Mouse (Mus musculus) layer of hippocampus, adult 2 months (tissue): Measurements from ENCODE around the gene Gm5767. TPM values are rescaled to one million over a fixed set of nuclear protein-coding genes. Genes with fewer than 3 reads are reported as not detected.
A peak's percentile ranks its signal among the peaks of the same experiment; 100 is the strongest.

Source experiments
- DNase-seq, 2 experiments: peaks; one replicate each; pipeline ENCODE4 v3.0.0; 2022; ENCODE audit warnings: low spot score in 2 of 2
- H3K27ac ChIP-seq: fragments of 200-600 bp; 2 replicates; pipeline ENCODE4 v1.8.1; 2022
- H3K4me3 ChIP-seq: fragments of 200-600 bp; 2 replicates; pipeline ENCODE4 v1.8.1; 2022; ENCODE audit warnings: mild to moderate bottlenecking
- CTCF ChIP-seq: fragments of 200-600 bp; conservative IDR thresholded peaks from 2 replicates; pipeline ENCODE4 v1.8.1; 2022; ENCODE audit warnings: antibody characterized with exemption, mild to moderate bottlenecking, moderate library complexity
- total RNA-seq, 2 experiments: library from RNA; stranded (reverse); gene quantifications; 2 replicates each; pipeline ENCODE4 v1.2.3; 2021

The Gm5767 gene
- total RNA-seq, 2 experiments from 2014 or later = not detected

DNA sequence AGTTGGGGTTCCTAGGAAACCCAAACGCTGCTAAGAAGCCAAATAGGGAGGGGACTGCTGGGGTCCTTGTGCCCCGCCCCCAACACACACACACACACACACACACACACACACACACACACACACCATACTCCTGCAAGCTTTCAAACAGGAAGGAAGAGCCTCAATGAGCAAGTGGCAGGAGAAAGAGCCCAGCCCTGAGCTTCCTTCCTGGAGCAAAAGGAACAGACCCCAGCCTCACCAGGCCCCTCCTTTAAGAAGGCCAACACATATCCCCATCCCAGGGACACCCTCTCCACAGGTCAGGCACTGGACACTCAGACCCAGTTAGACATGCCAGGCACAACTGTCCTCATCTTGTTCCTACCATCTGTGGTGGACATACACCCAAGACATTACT is 17.5 kb upstream of the Gm5767 start:
- TF ChIP-seq CTCF = no peak
- no peak overlapping the region for H3K4me3 ChIP-seq
- no peak for DNase-seq
- peak overlapping the region; percentile 33; the same call in 1 of the 2 replicates for H3K27ac ChIP-seq

DNA sequence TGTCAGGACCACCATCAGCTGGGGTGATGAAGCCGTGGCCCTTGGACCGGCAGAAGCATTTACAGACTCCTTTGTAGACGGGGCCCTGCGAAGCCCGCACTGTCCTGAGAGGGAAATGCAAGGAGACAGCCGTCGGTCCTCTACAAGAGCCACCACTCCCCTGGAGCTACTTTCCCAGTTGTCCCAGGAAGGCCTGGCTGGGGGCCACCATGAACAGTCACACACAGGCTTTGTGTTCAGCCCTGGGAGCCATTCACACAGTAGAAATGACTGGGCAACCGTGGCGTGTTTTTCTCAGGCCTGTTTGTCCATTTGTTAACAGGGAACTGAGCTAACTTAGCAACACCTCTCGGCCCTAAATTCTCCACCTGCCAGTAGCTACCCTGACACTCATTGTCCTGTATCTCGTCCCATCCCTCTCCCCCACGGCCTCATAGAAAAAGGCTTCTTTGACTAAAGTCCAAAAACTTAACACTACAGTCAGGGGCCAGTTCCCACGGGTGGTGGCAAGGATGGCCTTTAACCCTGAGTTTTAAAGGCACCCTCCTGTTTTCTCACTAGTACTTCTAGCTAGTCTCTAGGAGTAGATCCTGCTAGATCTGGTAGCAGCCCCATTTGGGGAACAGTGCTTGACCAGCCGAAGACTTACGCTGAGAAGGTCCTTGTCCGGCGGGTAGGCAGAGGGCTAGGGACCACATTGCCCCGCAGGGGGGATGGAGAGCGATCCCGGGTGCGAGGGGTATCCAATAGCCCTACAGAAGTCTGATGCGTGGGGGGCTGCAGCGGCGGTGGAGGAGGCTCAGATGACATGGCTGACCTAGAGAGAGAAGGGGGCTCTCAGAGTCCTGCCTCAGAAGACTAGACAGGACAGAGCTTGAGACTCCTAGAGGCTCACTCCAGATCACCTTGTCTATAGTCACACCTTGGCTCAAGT is 16.7 kb upstream of the Gm5767 start:
- Histone ChIP-seq H3K27ac (peak overlapping the region; percentile 33; the same call in 1 of the 2 replicates), H3K4me3 (no peak overlapping the region)
- no peak for TF ChIP-seq CTCF
- peak in 1 of 2 experiments; percentile 46 for DNase-seq

DNA sequence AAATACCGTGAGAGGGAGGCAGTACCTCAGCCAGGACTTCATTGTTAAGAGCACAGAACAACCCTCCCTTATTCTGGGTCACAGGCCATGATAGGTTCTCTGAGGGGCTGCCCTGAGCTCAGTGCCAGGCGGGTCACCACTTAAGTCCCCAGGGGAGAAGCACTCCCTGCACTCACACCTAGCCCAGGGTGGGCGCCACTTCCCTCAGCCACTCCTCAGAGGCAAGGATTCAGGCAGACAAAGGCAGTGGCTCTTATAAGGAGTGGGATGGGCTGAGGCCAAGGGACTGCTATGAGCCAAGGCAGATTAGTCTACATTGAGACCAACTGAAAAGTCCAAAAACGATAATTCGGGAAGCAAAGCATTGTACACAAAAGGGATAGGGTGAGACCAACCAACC is 15.2 kb upstream of the Gm5767 start:
- no peak for DNase-seq
- TF ChIP-seq CTCF = no peak
- Histone ChIP-seq H3K4me3 (no peak overlapping the region), H3K27ac (no peak overlapping the region)

GRCm38 (mm10) chr16:8666452-8666851 is 14.1 kb upstream of the Gm5767 start:
- DNase-seq = no peak
- Histone ChIP-seq H3K4me3 (no peak overlapping the region), H3K27ac (0 out of 2 replicates have a peak overlapping the region, but pooled peaks have one; percentile 18)
- TF ChIP-seq CTCF = no peak

DNA sequence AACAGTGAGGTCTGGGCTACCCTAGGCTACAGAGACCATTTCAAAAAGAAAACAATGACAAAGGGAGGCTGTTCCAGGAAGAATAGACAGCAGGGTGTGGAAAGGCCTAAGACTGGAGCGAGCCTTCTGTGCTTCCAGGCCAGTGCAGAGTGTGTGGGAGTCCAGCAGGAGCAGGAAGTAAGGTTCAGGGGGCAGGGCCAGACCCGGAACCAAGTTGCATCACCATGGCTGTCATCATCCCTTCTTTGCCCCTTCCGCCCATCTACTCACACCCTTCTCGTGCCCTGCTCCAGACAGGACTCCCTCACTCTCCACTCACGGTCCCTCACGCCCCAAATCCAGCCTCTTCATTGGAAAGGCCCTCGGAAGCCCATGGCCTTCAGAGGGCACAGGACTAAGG is 13.3 kb upstream of the Gm5767 start:
- no peak overlapping the region for H3K4me3 ChIP-seq
- H3K27ac ChIP-seq = no peak overlapping the region
- no peak for TF ChIP-seq CTCF
- DNase-seq = no peak

DNA sequence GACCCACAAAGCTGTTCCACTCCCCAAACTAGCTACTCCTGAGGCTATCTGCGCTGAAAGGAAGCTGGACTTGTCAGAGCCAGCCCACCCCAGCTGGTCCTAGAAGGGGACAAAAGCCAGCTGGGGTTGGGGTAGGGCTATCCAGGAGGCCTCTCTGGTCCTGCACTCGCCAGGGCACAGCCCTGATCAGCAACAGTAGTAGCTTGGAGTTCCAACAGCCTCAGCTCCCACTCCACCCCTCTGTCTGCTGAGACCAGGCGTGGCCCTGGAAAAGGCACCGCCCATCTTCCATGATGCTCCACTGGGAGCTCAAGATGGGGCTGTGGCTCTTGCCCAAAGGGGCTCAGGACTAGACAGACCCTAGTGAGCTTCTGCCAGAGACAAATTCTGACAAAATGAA is 12.8 kb upstream of the Gm5767 start:
- no peak for DNase-seq
- Histone ChIP-seq H3K4me3 (no peak overlapping the region), H3K27ac (no peak overlapping the region)
- TF ChIP-seq CTCF = no peak

- no peak overlapping the region for H3K4me3 ChIP-seq
- no peak for TF ChIP-seq CTCF
- no peak for DNase-seq
- H3K27ac ChIP-seq = peak overlapping the region; percentile 59; the same call in 1 of the 2 replicates
Measured at GRCm38 (mm10) chr16:8668386-8668785, 12.2 kb upstream of the Gm5767 start.

GRCm38 (mm10) chr16:8669432-8669831 is 11.1 kb upstream of the Gm5767 start:
- no peak for TF ChIP-seq CTCF
- no peak for DNase-seq
- H3K4me3 ChIP-seq = peak overlapping the region; percentile 22; the same call in 1 of the 2 replicates

GRCm38 (mm10) chr16:8670041-8671035 is 10.2 kb upstream of the Gm5767 start:
- H3K27ac ChIP-seq = peak overlapping the region; percentile 81; the same call in 1 of the 2 replicates
- no peak for TF ChIP-seq CTCF
- peak overlapping the region; percentile 55 for H3K4me3 ChIP-seq
- DNase-seq = no peak

More at GRCm38 (mm10) chr16:8669432-8669831, 11.1 kb upstream of the Gm5767 start:
- H3K27ac ChIP-seq = peak overlapping the region; percentile 59; the same call in 1 of the 2 replicates

GRCm38 (mm10) chr16:8671551-8672349 is 8.8 kb upstream of the Gm5767 start, which contains the start of gene Carhsp1:
Gene Carhsp1, minus strand, starts transcription at chr16:8672155.
- TF ChIP-seq CTCF = peak; percentile 51
- DNase-seq = peak; percentile 76 to 85
- peak within 1 kb of the TSS; percentile 81 for H3K27ac ChIP-seq
- peak within 1 kb of the TSS; percentile 55 for H3K4me3 ChIP-seq

DNA sequence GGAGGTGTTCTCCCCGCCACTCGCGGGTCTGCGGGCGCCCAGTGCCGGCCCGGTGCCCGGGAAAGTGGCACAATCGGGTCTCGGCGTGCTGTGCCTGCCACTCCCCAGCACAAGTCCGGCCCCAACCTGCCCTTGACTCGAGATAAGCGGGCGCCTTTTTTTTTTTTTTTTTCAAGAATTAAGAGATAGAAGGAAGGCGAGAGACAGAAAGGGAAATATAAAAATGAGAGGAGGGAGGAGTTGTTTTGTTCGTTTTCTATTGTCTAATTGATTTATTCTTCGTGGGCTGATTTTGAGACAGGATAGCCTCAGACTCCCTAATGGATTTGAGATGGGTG is 8.3 kb upstream of the Gm5767 start:
- Histone ChIP-seq H3K27ac (peak overlapping the region; percentile 25; the same call in 1 of the 2 replicates), H3K4me3 (peak overlapping the region; percentile 55)
- DNase-seq = no peak
- TF ChIP-seq CTCF = no peak

- DNase-seq = no peak
- no peak for TF ChIP-seq CTCF
- H3K4me3 ChIP-seq = no peak overlapping the region
- H3K27ac ChIP-seq = no peak overlapping the region
Measured at GRCm38 (mm10) chr16:8672811-8673210, 7.8 kb upstream of the Gm5767 start.
